Mouse (Mus musculus) liver, adult 2 months (tissue): Measurements from ENCODE around the gene Fars2.

Experiments used
- CTCF ChIP-seq: fragments of 200-500 bp; IDR thresholded peaks from 2 replicates; pipeline ENCODE4 v1.5.1; 2011; ENCODE audit warnings: low read depth, low read length, control low read depth
- POLR2A ChIP-seq: fragments of 200-500 bp; IDR thresholded peaks from 2 replicates; pipeline ENCODE4 v1.6.1; 2011; ENCODE audit warnings: low read length, control low read depth; ENCODE audit not compliant: insufficient read depth; ENCODE audit errors: extremely low read depth

DNA sequence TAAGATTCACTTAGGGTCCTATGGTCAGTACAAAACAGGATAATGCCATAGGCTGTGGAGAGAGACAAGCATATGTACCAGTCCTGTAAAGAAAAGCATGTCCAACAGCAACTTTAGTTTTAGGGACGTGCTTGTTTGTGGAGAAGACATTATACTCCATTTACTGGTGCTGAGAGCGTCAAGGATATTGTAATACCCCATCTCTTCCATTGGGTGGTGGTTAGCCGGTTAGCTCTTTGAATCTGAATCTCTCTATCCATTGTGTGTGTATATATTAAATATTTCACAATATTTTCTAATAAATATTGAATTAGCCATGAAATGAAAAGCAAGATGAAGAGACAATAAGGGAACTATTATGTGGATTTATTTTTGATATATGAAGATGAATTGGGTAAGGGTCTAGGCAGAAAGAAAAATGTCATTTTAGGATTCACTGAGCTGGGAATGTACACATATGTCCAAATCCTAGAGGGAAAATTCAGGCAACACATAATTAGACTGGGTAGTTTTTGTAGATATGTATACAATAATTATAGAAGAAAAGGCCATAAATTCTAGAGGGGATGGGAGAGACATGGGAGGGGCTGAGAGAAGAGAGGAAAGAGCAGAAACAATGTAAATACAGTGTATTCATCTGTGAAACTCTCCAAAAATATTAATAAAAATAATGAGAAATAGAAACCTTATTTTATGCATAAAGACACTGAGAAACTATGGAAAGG, 435.5 kb downstream of the Fars2 start:
- TF ChIP-seq POLR2A = no peak
- no peak for TF ChIP-seq CTCF
